Mouse (Mus musculus): ENCODE data around the gene B3gnt9. TPM values are rescaled to one million over a fixed set of nuclear protein-coding genes. Genes with fewer than 3 reads are reported as not detected.

Gene B3gnt9
- polyA plus RNA-seq, 1 experiment from 2014 or later = 6.2 TPM

GRCm38 (mm10) chr8:105288231-105288630 lies 33.3 kb upstream of the B3gnt9 start:
- Histone ChIP-seq H3K9me3 (ENCODE audit: control insufficient read depth, low read length) (no peaks in the 10 kb centered on the region), H3K9ac (replicated peaks; ENCODE audit: low read depth, low read length) (peak overlapping the region; percentile 2; the same call in 1 of the 2 replicates), H3K27me3 (ENCODE audit: control insufficient read depth, insufficient read depth, low read length) (no peaks in the 10 kb centered on the region), H3K36me3 (ENCODE audit: control insufficient read depth, insufficient read depth, low read length) (peaks cover 11% of the 10 kb centered on the region; the same call in 1 of the 2 replicates), H3K4me1 (ENCODE audit: control insufficient read depth, insufficient read depth, low read length) (peaks cover 23% of the 10 kb centered on the region), H3K27ac (ENCODE audit: low read depth, low read length) (no peak overlapping the region), H3K4me3 (ENCODE audit: low read depth, low read length) (peak overlapping the region; percentile 38), H3K4me2 (ENCODE audit: low read depth, low read length) (peak overlapping the region; percentile 78)
- ATAC-seq (ENCODE audit: low read depth) = no peak
- WGBS = 89% methylated on average over 5 of the region's 5 CpGs

GRCm38 (mm10) chr8:105286907-105287306 lies 32.0 kb upstream of the B3gnt9 start:
- WGBS = 78% methylated on average over 4 of the region's 4 CpGs
- Histone ChIP-seq H3K27me3 (ENCODE audit: control insufficient read depth, insufficient read depth, low read length) (no peaks in the 10 kb centered on the region), H3K9ac (replicated peaks; ENCODE audit: low read depth, low read length) (no peak overlapping the region), H3K27ac (ENCODE audit: low read depth, low read length) (no peak overlapping the region), H3K36me3 (ENCODE audit: control insufficient read depth, insufficient read depth, low read length) (peaks cover 18% of the 10 kb centered on the region; the same call in 1 of the 2 replicates), H3K9me3 (ENCODE audit: control insufficient read depth, low read length) (no peaks in the 10 kb centered on the region), H3K4me2 (ENCODE audit: low read depth, low read length) (peak overlapping the region; percentile 78; the same call in 1 of the 2 replicates), H3K4me3 (ENCODE audit: low read depth, low read length) (no peak overlapping the region; the same call in 1 of the 2 replicates), H3K4me1 (ENCODE audit: control insufficient read depth, insufficient read depth, low read length) (peaks cover 23% of the 10 kb centered on the region)
- no peak for ATAC-seq (ENCODE audit: low read depth)

GRCm38 (mm10) chr8:105285514-105285913 lies 30.6 kb upstream of the B3gnt9 start:
- no peak overlapping the region for H3K4me2 ChIP-seq (ENCODE audit: low read depth, low read length)
- H3K9ac ChIP-seq (replicated peaks; ENCODE audit: low read depth, low read length) = no peak overlapping the region

GRCm38 (mm10) chr8:105283074-105283473 lies 28.1 kb upstream of the B3gnt9 start:
- Histone ChIP-seq H3K36me3 (ENCODE audit: control insufficient read depth, insufficient read depth, low read length) (peaks cover 30% of the 10 kb centered on the region; the same call in 1 of the 2 replicates), H3K4me3 (ENCODE audit: low read depth, low read length) (no peak overlapping the region), H3K9me3 (ENCODE audit: control insufficient read depth, low read length) (no peaks in the 10 kb centered on the region), H3K9ac (replicated peaks; ENCODE audit: low read depth, low read length) (no peak overlapping the region), H3K4me2 (ENCODE audit: low read depth, low read length) (no peak overlapping the region), H3K27me3 (ENCODE audit: control insufficient read depth, insufficient read depth, low read length) (peaks cover 2% of the 10 kb centered on the region; the same call in 1 of the 2 replicates), H3K4me1 (ENCODE audit: control insufficient read depth, insufficient read depth, low read length) (peaks cover 13% of the 10 kb centered on the region; the same call in 1 of the 2 replicates), H3K27ac (ENCODE audit: low read depth, low read length) (no peak overlapping the region)
- ATAC-seq (ENCODE audit: low read depth) = no peak; the same call in 1 of the 2 replicates
- 25% methylated on average over 23 of the region's 23 CpGs for WGBS

More at GRCm38 (mm10) chr8:105285514-105285913, 30.6 kb upstream of the B3gnt9 start:
- no peaks in the 10 kb centered on the region for H3K27me3 ChIP-seq (ENCODE audit: control insufficient read depth, insufficient read depth, low read length)
- no peak overlapping the region for H3K4me3 ChIP-seq (ENCODE audit: low read depth, low read length)
- peaks cover 25% of the 10 kb centered on the region; the same call in 1 of the 2 replicates for H3K36me3 ChIP-seq (ENCODE audit: control insufficient read depth, insufficient read depth, low read length)
- WGBS = 40% methylated on average over 12 of the region's 12 CpGs
- H3K9me3 ChIP-seq (ENCODE audit: control insufficient read depth, low read length) = no peaks in the 10 kb centered on the region
- H3K27ac ChIP-seq (ENCODE audit: low read depth, low read length) = no peak overlapping the region
- no peak for ATAC-seq (ENCODE audit: low read depth)
- H3K4me1 ChIP-seq (ENCODE audit: control insufficient read depth, insufficient read depth, low read length) = peaks cover 19% of the 10 kb centered on the region

- Histone ChIP-seq H3K9ac (replicated peaks; ENCODE audit: low read depth, low read length) (no peak overlapping the region), H3K4me1 (ENCODE audit: control insufficient read depth, insufficient read depth, low read length) (peaks cover 9% of the 10 kb centered on the region; the same call in 1 of the 2 replicates), H3K4me3 (ENCODE audit: low read depth, low read length) (no peak overlapping the region), H3K36me3 (ENCODE audit: control insufficient read depth, insufficient read depth, low read length) (peaks cover 30% of the 10 kb centered on the region; the same call in 1 of the 2 replicates), H3K9me3 (ENCODE audit: control insufficient read depth, low read length) (no peaks in the 10 kb centered on the region), H3K27ac (ENCODE audit: low read depth, low read length) (no peak overlapping the region), H3K4me2 (ENCODE audit: low read depth, low read length) (no peak overlapping the region), H3K27me3 (ENCODE audit: control insufficient read depth, insufficient read depth, low read length) (peaks cover 6% of the 10 kb centered on the region)
- WGBS = 93% methylated on average over 4 of the region's 4 CpGs
- ATAC-seq (ENCODE audit: low read depth) = no peak
Observed at GRCm38 (mm10) chr8:105282239-105282638, 27.3 kb upstream of the B3gnt9 start.

- 87% methylated on average over 12 of the region's 12 CpGs for WGBS
- Histone ChIP-seq H3K4me3 (ENCODE audit: low read depth, low read length) (no peak overlapping the region), H3K9me3 (ENCODE audit: control insufficient read depth, low read length) (no peaks in the 10 kb centered on the region), H3K9ac (replicated peaks; ENCODE audit: low read depth, low read length) (no peak overlapping the region), H3K4me2 (ENCODE audit: low read depth, low read length) (no peak overlapping the region), H3K27ac (ENCODE audit: low read depth, low read length) (no peak overlapping the region), H3K4me1 (ENCODE audit: control insufficient read depth, insufficient read depth, low read length) (peaks cover 4% of the 10 kb centered on the region; the same call in 1 of the 2 replicates), H3K36me3 (ENCODE audit: control insufficient read depth, insufficient read depth, low read length) (peaks cover 30% of the 10 kb centered on the region; the same call in 1 of the 2 replicates), H3K27me3 (ENCODE audit: control insufficient read depth, insufficient read depth, low read length) (peaks cover 8% of the 10 kb centered on the region)
- ATAC-seq (ENCODE audit: low read depth) = no peak
Observed at GRCm38 (mm10) chr8:105281821-105282220, 26.9 kb upstream of the B3gnt9 start.

- WGBS = 74% methylated on average over 3 of the region's 3 CpGs
- H3K4me2 ChIP-seq (ENCODE audit: low read depth, low read length) = no peak overlapping the region
- H3K36me3 ChIP-seq (ENCODE audit: control insufficient read depth, insufficient read depth, low read length) = peaks cover 30% of the 10 kb centered on the region; the same call in 1 of the 2 replicates
- H3K27ac ChIP-seq (ENCODE audit: low read depth, low read length) = no peak overlapping the region
- H3K27me3 ChIP-seq (ENCODE audit: control insufficient read depth, insufficient read depth, low read length) = peaks cover 8% of the 10 kb centered on the region
- H3K4me1 ChIP-seq (ENCODE audit: control insufficient read depth, insufficient read depth, low read length) = 0 out of 2 replicates have a peak, but pooled peaks cover 2% of the 10 kb centered on the region
- no peak overlapping the region for H3K9ac ChIP-seq (replicated peaks; ENCODE audit: low read depth, low read length)
- ATAC-seq (ENCODE audit: low read depth) = no peak
- no peak overlapping the region for H3K4me3 ChIP-seq (ENCODE audit: low read depth, low read length)
- H3K9me3 ChIP-seq (ENCODE audit: control insufficient read depth, low read length) = no peaks in the 10 kb centered on the region
Observed at GRCm38 (mm10) chr8:105280567-105280966, 25.6 kb upstream of the B3gnt9 start.

GRCm38 (mm10) chr8:105278911-105279334 lies 24.0 kb upstream of the B3gnt9 start:
- 2% methylated on average over 28 of the region's 28 CpGs for WGBS
- peak overlapping the region; percentile 6; the same call in 1 of the 2 replicates for H3K4me2 ChIP-seq (ENCODE audit: low read depth, low read length)
- 0 out of 2 replicates have a peak, but pooled peaks cover 2% of the 10 kb centered on the region for H3K4me1 ChIP-seq (ENCODE audit: control insufficient read depth, insufficient read depth, low read length)
- H3K9me3 ChIP-seq (ENCODE audit: control insufficient read depth, low read length) = no peaks in the 10 kb centered on the region
- ATAC-seq (ENCODE audit: low read depth) = peak; percentile 71
- no peak overlapping the region for H3K4me3 ChIP-seq (ENCODE audit: low read depth, low read length)
- peaks cover 18% of the 10 kb centered on the region for H3K27me3 ChIP-seq (ENCODE audit: control insufficient read depth, insufficient read depth, low read length)
- no peak overlapping the region for H3K27ac ChIP-seq (ENCODE audit: low read depth, low read length)
- H3K9ac ChIP-seq (replicated peaks; ENCODE audit: low read depth, low read length) = no peak overlapping the region
- peaks cover 21% of the 10 kb centered on the region; the same call in 1 of the 2 replicates for H3K36me3 ChIP-seq (ENCODE audit: control insufficient read depth, insufficient read depth, low read length)

- no peaks in the 10 kb centered on the region for H3K9me3 ChIP-seq (ENCODE audit: control insufficient read depth, low read length)
- WGBS = 2% methylated on average over 30 of the region's 30 CpGs
- 0 out of 2 replicates have a peak, but pooled peaks cover 2% of the 10 kb centered on the region for H3K4me1 ChIP-seq (ENCODE audit: control insufficient read depth, insufficient read depth, low read length)
- ATAC-seq (ENCODE audit: low read depth) = peak; percentile 65
- H3K4me3 ChIP-seq (ENCODE audit: low read depth, low read length) = peak overlapping the region; percentile 33
- H3K27ac ChIP-seq (ENCODE audit: low read depth, low read length) = no peak overlapping the region
- peak overlapping the region; percentile 34 for H3K9ac ChIP-seq (replicated peaks; ENCODE audit: low read depth, low read length)
- H3K27me3 ChIP-seq (ENCODE audit: control insufficient read depth, insufficient read depth, low read length) = peaks cover 31% of the 10 kb centered on the region
- H3K36me3 ChIP-seq (ENCODE audit: control insufficient read depth, insufficient read depth, low read length) = peaks cover 9% of the 10 kb centered on the region; the same call in 1 of the 2 replicates
- peak overlapping the region; percentile 61 for H3K4me2 ChIP-seq (ENCODE audit: low read depth, low read length)
Observed at GRCm38 (mm10) chr8:105276292-105277120, 21.6 kb upstream of the B3gnt9 start.
